In genomic region chr5:45856876-45857253, GRCm38 (mm10) we compare ENCODE assay signal across 8 mouse cellular contexts. TPM values are rescaled to one million over a fixed set of nuclear protein-coding genes. Genes with fewer than 3 reads are reported as not detected.
A peak's percentile ranks its signal among the peaks of the same experiment; 100 is the strongest.
DNase-seq lines count a peak whose midpoint lies in the region; ATAC-seq and TF ChIP-seq lines count a peak whose summit lies in the region.

No protein-coding gene starts in this region.

- peak; percentile 11 for DNase-seq in embryo, embryonic 11.5 days (ENCODE audit: low read depth, low spot score)
- no peak for DNase-seq in embryo, embryonic 10 days (ENCODE audit: low spot score)
- no peak for DNase-seq in spleen, adult 2 months (ENCODE audit: low read depth in 1 of 2, low spot score in 2 of 2)
- DNase-seq in spleen, postnatal 4 days (ENCODE audit: low spot score in 2 of 2) = no peak
- DNase-seq in limb, embryonic 10.5 days (ENCODE audit: low spot score) = no peak
- DNase-seq in urinary bladder, postnatal 14 days (ENCODE audit: low spot score) = no peak
- no peak for DNase-seq in frontal cortex, postnatal 25 days (ENCODE audit: low spot score in 2 of 2)

- H3K36me3 ChIP-seq in spleen, adult 2 months (ENCODE audit: control insufficient read depth, insufficient read depth, low read length) = no peaks in the 10 kb centered on the region
- no peaks in the 10 kb centered on the region for H3K36me3 ChIP-seq in limb, embryonic 10.5 days
- no peaks in the 10 kb centered on the region for H3K36me3 ChIP-seq in neural tube, embryonic 15.5 days

- peak overlapping the region; percentile 89 for H3K27ac ChIP-seq in spleen, adult 2 months (ENCODE audit: insufficient read depth, low read length)
- H3K27ac ChIP-seq in limb, embryonic 10.5 days = peak overlapping the region; percentile 98
- H3K27ac ChIP-seq in neural tube, embryonic 15.5 days (replicated peaks) = peak overlapping the region; percentile 97

- 2% methylated on average over 49 of the region's 56 CpGs for WGBS in spleen, adult 2 months
- WGBS in limb, embryonic 10.5 days = under 1% methylated on average over 48 of the region's 56 CpGs
- under 1% methylated on average over 34 of the region's 56 CpGs for WGBS in neural tube, embryonic 15.5 days

- no peaks in the 10 kb centered on the region for H3K27me3 ChIP-seq in spleen, adult 2 months (ENCODE audit: control insufficient read depth, insufficient read depth, low read length)
- no peaks in the 10 kb centered on the region for H3K27me3 ChIP-seq in limb, embryonic 10.5 days (ENCODE audit: low read depth, poor library complexity, severe bottlenecking)
- no peaks in the 10 kb centered on the region for H3K27me3 ChIP-seq in neural tube, embryonic 15.5 days (replicated peaks)

- no peak; the same call in none of the 2 replicates for ATAC-seq in neural tube, embryonic 15.5 days (ENCODE audit: low FRiP score)

- TF ChIP-seq CTCF in spleen, adult 2 months (IDR thresholded peaks at IDR 0.05; ENCODE audit: extremely low read depth, insufficient read depth, insufficient read length, insufficient replicate concordance) = no peak

- peak overlapping the region; percentile 91 for H3K4me2 ChIP-seq in neural tube, embryonic 15.5 days

- no peaks in the 10 kb centered on the region for H3K4me1 ChIP-seq in spleen, adult 2 months (ENCODE audit: control insufficient read depth, insufficient read depth, insufficient read length)
- peaks cover 7% of the 10 kb centered on the region; the same call in 1 of the 2 replicates for H3K4me1 ChIP-seq in limb, embryonic 10.5 days
- H3K4me1 ChIP-seq in neural tube, embryonic 15.5 days = peaks cover 8% of the 10 kb centered on the region

- no peaks in the 10 kb centered on the region for H3K9me3 ChIP-seq in limb, embryonic 10.5 days (replicated peaks)
- no peaks in the 10 kb centered on the region for H3K9me3 ChIP-seq in neural tube, embryonic 15.5 days (replicated peaks)

- TF ChIP-seq POLR2A in spleen, adult 2 months (IDR thresholded peaks at IDR 0.05; ENCODE audit: low read depth, low read length) = no peak

- H3K4me3 ChIP-seq in spleen, adult 2 months (ENCODE audit: extremely low read depth, insufficient read depth, insufficient read length) = peak overlapping the region; percentile 75
- peak overlapping the region; percentile 96 for H3K4me3 ChIP-seq in limb, embryonic 10.5 days
- H3K4me3 ChIP-seq in neural tube, embryonic 15.5 days (replicated peaks) = peak overlapping the region; percentile 70

- peak overlapping the region; percentile 83 for H3K9ac ChIP-seq in neural tube, embryonic 15.5 days (replicated peaks)

RNA-seq across cellular contexts. Expression of gene Lcorl, which starts 0.6 kb away (rescaled TPM):
- polyA plus RNA-seq in spleen, adult 2 months (2012; rRNA removed) = 0.50 and 1.3 TPM in 2 replicates
- 17.3 and 25.3 TPM in 2 replicates for polyA plus RNA-seq in limb, embryonic 10.5 days (2016; fragmentation: Nextera tagmentation; extraction: Ambion mirVana)
- polyA plus RNA-seq in neural tube, embryonic 15.5 days (2015; fragmentation: Nextera tagmentation; extraction: Ambion mirVana) = 40.0 and 47.1 TPM in 2 replicates
